Mouse (Mus musculus): ENCODE results near the gene Diras2.

GRCm38 (mm10) chr13:52566777-52567176 lies 35.7 kb upstream of the Diras2 start:
- TF ChIP-seq CTCF (IDR thresholded peaks at IDR 0.05; ENCODE audit: insufficient read depth, low read length), result no peak
- no peak for TF ChIP-seq POLR2A (IDR thresholded peaks at IDR 0.05; ENCODE audit: borderline replicate concordance, extremely low read depth, low read depth, low read length)

Data from lung, adult 2 months (tissue).